Mouse (Mus musculus) T-cell, adult 66 days (primary cell): ENCODE data around the gene Heph. TPM values are rescaled to one million over a fixed set of nuclear protein-coding genes. Genes with fewer than 3 reads are reported as not detected.

Experiments used
- total RNA-seq, 2 experiments: library from RNA; stranded (reverse); gene quantifications; 3 replicates in 1 of 2; 4 replicates in 1 of 2; pipeline ENCODE4 v1.2.4; 2023

The Heph gene
- not detected for total RNA-seq

DNA sequence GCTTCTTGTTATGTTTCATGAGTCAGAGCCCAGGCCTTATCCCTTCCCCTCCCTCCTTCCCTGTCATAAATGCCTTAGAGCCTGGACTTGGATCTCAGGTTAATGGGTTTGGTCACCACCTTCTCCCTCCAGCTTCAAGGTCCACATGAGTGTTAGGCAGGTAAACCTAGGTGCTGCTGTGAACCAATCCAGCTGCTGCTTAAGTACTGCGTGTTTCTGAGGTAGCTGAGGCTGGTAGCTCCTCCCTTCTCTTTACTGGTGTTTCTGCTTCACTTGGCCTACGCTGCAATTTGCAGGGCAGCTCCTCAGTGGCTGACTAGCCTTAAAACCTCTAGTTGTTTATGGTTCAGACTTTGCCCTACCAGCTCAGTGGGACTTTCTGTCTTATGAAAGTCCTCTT, at the start of gene Heph:
TSS of gene Heph (plus strand) at position 211 of the 400 bp plus-strand sequence.

DNA sequence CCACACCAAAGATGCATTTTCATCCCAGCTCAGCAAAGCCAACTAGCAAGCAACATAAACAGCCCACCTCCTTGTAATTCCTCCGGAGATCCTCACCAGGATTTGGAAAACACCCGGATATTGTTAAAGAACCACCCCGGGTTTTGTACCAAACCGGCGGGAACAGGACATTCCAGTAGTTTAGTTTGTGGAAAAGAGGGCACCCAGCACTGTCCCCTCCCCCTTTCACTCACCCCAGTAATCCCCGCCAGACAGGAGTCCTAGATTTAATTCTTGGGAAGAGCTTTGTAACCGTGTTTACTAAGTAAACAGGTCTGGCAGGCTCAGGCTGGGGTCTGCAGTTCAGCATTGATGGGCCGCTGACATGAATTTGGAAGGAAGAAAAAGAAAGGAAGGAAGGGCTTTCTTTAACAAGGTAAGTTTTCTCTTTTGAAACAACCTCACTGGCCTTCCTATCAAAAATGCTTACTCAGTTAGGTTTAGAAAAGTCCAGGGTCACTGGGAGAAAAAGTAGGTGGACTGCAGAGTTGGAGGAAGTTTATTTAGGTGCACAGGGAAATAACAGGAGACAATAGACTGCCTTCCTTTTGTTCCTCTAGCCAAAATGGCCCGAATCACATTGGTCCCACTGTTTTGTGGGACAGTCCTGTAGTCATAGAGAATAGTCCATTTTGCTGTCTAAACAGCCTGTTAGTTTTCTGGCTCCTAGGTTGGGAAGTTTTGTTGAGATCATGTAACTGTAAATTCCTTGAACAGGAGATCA, 1.2 kb downstream of the Heph start, which contains the start of gene Hsf3:
TSS of gene Hsf3 (minus strand) at position 94 of the 763 bp plus-strand sequence.

Other genes starting within 250 kb of the Heph start
- gene Vsig4, start 161.9 kb upstream of the Heph start, total RNA-seq, result not detected
- gene Hsf3, start 935 bp downstream of the Heph start, total RNA-seq, result not detected